Mouse (Mus musculus) heart, embryonic 14.5 days (tissue): ENCODE data around the gene Rgp1. TPM values are rescaled to one million over a fixed set of nuclear protein-coding genes. Genes with fewer than 3 reads are reported as not detected.
"Not testable (repeated sequence)": the region's sequence is repeated elsewhere in the genome, so short reads cannot be mapped to it uniquely, and the experiment has no call there.

Experiments
- ATAC-seq: fragments of 200-750 bp; cut with Nextera tagmentation; 2 replicates; pipeline ENCODE4 v1.8.0; 2017; ENCODE audit warnings: low read depth, moderate TSS enrichment; ENCODE audit not compliant: insufficient number of reproducible peaks, insufficient read depth, low FRiP score
- H3K27ac ChIP-seq, 2 experiments: fragments of 200-500 bp in 1 of 2; fragments of 300-500 bp in 1 of 2; sonication (generic) in 1 of 2; replicated peaks in 1 of 2; 2 replicates each; pipeline ENCODE4 v1.5.1; 2012 to 2014; ENCODE audit warnings: low read depth in 2 of 2, low read length in 2 of 2, control low read depth in 1 of 2, mild to moderate bottlenecking in 1 of 2, mixed read lengths in 1 of 2; ENCODE audit not compliant: control insufficient read depth in 1 of 2, insufficient read depth in 1 of 2
- H3K27me3 ChIP-seq: fragments of 300-500 bp; sonication (generic); 2 replicates; pipeline ENCODE4 v1.6.1; 2014; ENCODE audit warnings: mild to moderate bottlenecking, low read length, control low read depth; ENCODE audit not compliant: control insufficient read depth, insufficient read depth
- H3K36me3 ChIP-seq: fragments of 300-500 bp; sonication (generic); 2 replicates; pipeline ENCODE4 v1.6.1; 2014; ENCODE audit warnings: mild to moderate bottlenecking, control low read depth, low read length, mixed read lengths; ENCODE audit not compliant: control insufficient read depth, insufficient read depth
- H3K4me1 ChIP-seq, 2 experiments: fragments of 200-500 bp in 1 of 2; fragments of 300-500 bp in 1 of 2; sonication (generic) in 1 of 2; 2 replicates each; pipeline ENCODE4 v1.6.1; 2012 to 2014; ENCODE audit warnings: low read length in 2 of 2, control low read depth in 1 of 2, mixed read lengths in 1 of 2; ENCODE audit not compliant: control insufficient read depth in 2 of 2, insufficient read depth in 2 of 2
- H3K4me2 ChIP-seq: fragments of 300-500 bp; sonication (generic); 2 replicates; pipeline ENCODE4 v1.6.1; 2014; ENCODE audit warnings: mild to moderate bottlenecking, low read length
- H3K4me3 ChIP-seq, 2 experiments: fragments of 200-500 bp in 1 of 2; fragments of 300-500 bp in 1 of 2; sonication (generic) in 1 of 2; 2 replicates each; pipeline ENCODE4 v1.5.1; 2012 to 2014; ENCODE audit warnings: low read length in 2 of 2, mild to moderate bottlenecking in 2 of 2, control low read depth in 1 of 2, low read depth in 1 of 2, moderate library complexity in 1 of 2; ENCODE audit not compliant: control insufficient read depth in 1 of 2, insufficient read depth in 1 of 2
- H3K9ac ChIP-seq: fragments of 300-500 bp; sonication (generic); 2 replicates; pipeline ENCODE4 v1.6.1; 2014; ENCODE audit warnings: mild to moderate bottlenecking, low read length
- H3K9me3 ChIP-seq: fragments of 300-500 bp; sonication (generic); 2 replicates; pipeline ENCODE4 v1.6.1; 2016; ENCODE audit warnings: low read length, control low read depth; ENCODE audit not compliant: control insufficient read depth
- WGBS: fragments of 180-500 bp; shearing (Covaris S2); extraction: QIAGEN DNeasy Blood & Tissue Kit; methylation state at CpG from one replicate; pipeline ENCODE4 v1.1.7; 2014; 5-methylcytosine and 5-hydroxymethylcytosine counted together
- polyA plus RNA-seq: library from polyadenylated mRNA; unstranded; fragments of >200 nt; fragmentation: Nextera tagmentation; extraction: Ambion mirVana; gene quantifications from 2 replicates; pipeline ENCODE4 v1.2.1, GENCODE M21; 2014

Rgp1 gene
- polyA plus RNA-seq, 1 experiment from 2014 or later = 18.3 TPM

GRCm38 (mm10) chr4:43596597-43596996 is 18.1 kb downstream of the Rgp1 start:
- not testable (repeated sequence) for H3K4me3 ChIP-seq, H3K4me1 ChIP-seq, H3K27ac ChIP-seq, H3K9ac ChIP-seq, H3K27me3 ChIP-seq, ATAC-seq, H3K36me3 ChIP-seq, H3K9me3 ChIP-seq, H3K4me2 ChIP-seq
- 81% methylated on average over 2 of the region's 2 CpGs for WGBS

DNA sequence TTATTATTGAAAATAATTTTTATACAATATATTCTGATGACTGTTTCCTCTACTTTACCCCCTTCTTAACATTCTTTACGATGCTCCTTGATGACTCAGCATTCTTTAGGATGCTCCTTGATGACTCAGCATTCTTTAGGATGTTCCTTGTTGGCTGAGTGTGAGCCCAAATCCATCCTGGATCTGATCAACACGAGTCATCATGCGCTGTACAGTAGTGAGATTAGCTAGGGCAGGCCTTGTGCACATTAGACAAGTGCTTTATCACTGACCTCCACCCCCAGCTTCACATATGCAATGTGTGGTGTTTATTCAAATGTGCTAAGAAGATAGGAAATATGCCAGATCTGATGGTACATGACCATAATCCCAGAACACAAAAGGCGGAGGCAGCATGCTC is 19.7 kb downstream of the Rgp1 start:
- no peaks in the 10 kb centered on the region for H3K4me1 ChIP-seq
- no peaks in the 10 kb centered on the region for H3K27me3 ChIP-seq
- WGBS = 74% methylated on average over 4 of the region's 4 CpGs
- no peak overlapping the region for H3K27ac ChIP-seq
- H3K4me3 ChIP-seq = no peak overlapping the region
- no peaks in the 10 kb centered on the region for H3K9me3 ChIP-seq
- H3K4me2 ChIP-seq = no peak overlapping the region
- ATAC-seq = no peak
- no peaks in the 10 kb centered on the region for H3K36me3 ChIP-seq
- H3K9ac ChIP-seq = no peak overlapping the region

- Histone ChIP-seq H3K9me3 (no peaks in the 10 kb centered on the region), H3K27ac (no peak overlapping the region), H3K4me3 (no peak overlapping the region), H3K36me3 (no peaks in the 10 kb centered on the region), H3K27me3 (no peaks in the 10 kb centered on the region), H3K4me1 (no peaks in the 10 kb centered on the region), H3K9ac (no peak overlapping the region), H3K4me2 (no peak overlapping the region)
- ATAC-seq = no peak
- WGBS = 84% methylated on average over 7 of the region's 7 CpGs
These were observed 20.3 kb downstream of the Rgp1 start for GRCm38 (mm10) chr4:43598650-43599380.

GRCm38 (mm10) chr4:43600195-43600934 is 21.9 kb downstream of the Rgp1 start:
- no peaks in the 10 kb centered on the region for H3K36me3 ChIP-seq
- WGBS = 75% methylated on average over 9 of the region's 9 CpGs
- no peak overlapping the region for H3K27ac ChIP-seq
- no peak overlapping the region for H3K4me3 ChIP-seq
- no peaks in the 10 kb centered on the region for H3K27me3 ChIP-seq
- ATAC-seq = no peak
- peaks cover 7% of the 10 kb centered on the region in 2 experiments; a peak in 3 of 4 replicates for H3K4me1 ChIP-seq
- H3K9me3 ChIP-seq = no peaks in the 10 kb centered on the region
- no peak overlapping the region for H3K9ac ChIP-seq
- no peak overlapping the region for H3K4me2 ChIP-seq

- Histone ChIP-seq H3K4me2 (no peak overlapping the region), H3K4me3 (no peak overlapping the region), H3K9me3 (no peaks in the 10 kb centered on the region), H3K36me3 (no peaks in the 10 kb centered on the region), H3K27me3 (no peaks in the 10 kb centered on the region), H3K27ac (no peak overlapping the region), H3K9ac (no peak overlapping the region), H3K4me1 (peaks cover 7% of the 10 kb centered on the region in 2 experiments; a peak in 3 of 4 replicates)
- no peak for ATAC-seq
- WGBS = 66% methylated on average over 3 of the region's 3 CpGs
These were observed 25.6 kb downstream of the Rgp1 start for GRCm38 (mm10) chr4:43604099-43604498.

GRCm38 (mm10) chr4:43604751-43605685 is 26.5 kb downstream of the Rgp1 start:
- H3K9ac ChIP-seq = no peak overlapping the region
- H3K27me3 ChIP-seq = no peaks in the 10 kb centered on the region
- no peaks in the 10 kb centered on the region for H3K36me3 ChIP-seq
- H3K27ac ChIP-seq = no peak overlapping the region
- ATAC-seq = no peak
- WGBS = 42% methylated on average over 9 of the region's 9 CpGs
- H3K4me3 ChIP-seq = no peak overlapping the region
- H3K9me3 ChIP-seq = no peaks in the 10 kb centered on the region
- no peak overlapping the region for H3K4me2 ChIP-seq
- H3K4me1 ChIP-seq = peaks cover 7% of the 10 kb centered on the region in 2 experiments; a peak in 3 of 4 replicates

- no peaks in the 10 kb centered on the region for H3K27me3 ChIP-seq
- no peak for ATAC-seq
- H3K9ac ChIP-seq = no peak overlapping the region
- H3K27ac ChIP-seq = no peak overlapping the region
- no peaks in the 10 kb centered on the region for H3K36me3 ChIP-seq
- 53% methylated on average over 10 of the region's 10 CpGs for WGBS
- H3K9me3 ChIP-seq = no peaks in the 10 kb centered on the region
- H3K4me1 ChIP-seq = no peaks in the 10 kb centered on the region
- H3K4me3 ChIP-seq = no peak overlapping the region
- H3K4me2 ChIP-seq = no peak overlapping the region
These were observed 34.0 kb downstream of the Rgp1 start for GRCm38 (mm10) chr4:43612534-43612933.
